Mouse (Mus musculus): Measurements from ENCODE around the gene Serinc2.

DNA sequence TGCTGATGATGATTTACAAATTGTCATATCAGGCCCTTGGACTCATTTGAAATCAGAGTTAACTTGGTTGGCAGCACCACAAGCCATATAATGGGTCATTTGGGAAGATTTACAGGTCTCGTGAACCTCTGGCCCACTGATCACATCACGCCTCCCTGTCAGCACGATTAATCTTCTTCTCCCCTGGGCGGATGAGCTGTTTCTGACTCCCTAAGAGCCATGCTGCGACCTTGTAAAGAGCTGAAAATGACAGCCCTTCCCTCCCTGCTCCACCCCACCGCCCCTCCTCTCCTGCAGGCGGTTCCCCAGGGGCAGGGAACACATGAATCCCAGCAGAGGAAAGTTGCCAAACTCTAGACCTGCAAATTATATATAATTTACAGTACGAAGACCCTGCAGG, 42.6 kb downstream of the Serinc2 start:
- TF ChIP-seq POLR2A (IDR thresholded peaks at IDR 0.05; ENCODE audit: insufficient read depth, low read depth, low read length) (no peak), CTCF (IDR thresholded peaks at IDR 0.05) (no peak), EP300 (IDR thresholded peaks at IDR 0.05; ENCODE audit: insufficient read depth, low read depth, low read length) (no peak)

Data from heart, adult 2 months (tissue).